Mouse (Mus musculus) CH12.LX (cell line): ENCODE data around the gene Stpg4.

ENCODE experiments used
- CTCF ChIP-seq, 2 experiments: IDR thresholded peaks in 1 of 2; conservative IDR thresholded peaks in 1 of 2; 2 replicates each; pipeline ENCODE4 v1.5.1; 2011 to 2012; ENCODE audit warnings: low read depth in 2 of 2, low read length in 2 of 2, improper control_type of control experiment in 1 of 2, inconsistent platforms in 1 of 2, mild to moderate bottlenecking in 1 of 2, moderate library complexity in 1 of 2
- GABPA ChIP-seq: IDR thresholded peaks from 2 replicates; pipeline ENCODE4 v1.6.1; 2012; ENCODE audit warnings: low read depth, low read length, improper control_type of control experiment, inconsistent platforms; ENCODE audit not compliant: insufficient replicate concordance
- POLR2A ChIP-seq: IDR thresholded peaks from 2 replicates; pipeline ENCODE4 v1.6.1; 2011; ENCODE audit warnings: low read depth, mild to moderate bottlenecking, improper control_type of control experiment, low read length
- TBP ChIP-seq: conservative IDR thresholded peaks from 2 replicates; pipeline ENCODE4 v1.6.1; 2011; ENCODE audit warnings: low read depth, low read length, improper control_type of control experiment
- ZNF384 ChIP-seq: IDR thresholded peaks from 2 replicates; pipeline ENCODE4 v1.6.1; 2012; ENCODE audit warnings: low read depth, low read length, improper control_type of control experiment, inconsistent platforms

- no peak for TF ChIP-seq CTCF (conservative IDR thresholded peaks at IDR 0.05 in 1 of 2, IDR thresholded peaks at IDR 0.05 in 1 of 2; ENCODE audit: low read depth in 2 of 2, low read length in 2 of 2)
- no peak for TF ChIP-seq TBP
- no peak for TF ChIP-seq POLR2A
- TF ChIP-seq ZNF384: no peak
- TF ChIP-seq GABPA: no peak
Measured at GRCm38 (mm10) chr17:87454121-87454520, 26.6 kb upstream of the Stpg4 start.
